Mouse (Mus musculus): ENCODE results near the gene St6galnac5.

The St6galnac5 gene

DNA sequence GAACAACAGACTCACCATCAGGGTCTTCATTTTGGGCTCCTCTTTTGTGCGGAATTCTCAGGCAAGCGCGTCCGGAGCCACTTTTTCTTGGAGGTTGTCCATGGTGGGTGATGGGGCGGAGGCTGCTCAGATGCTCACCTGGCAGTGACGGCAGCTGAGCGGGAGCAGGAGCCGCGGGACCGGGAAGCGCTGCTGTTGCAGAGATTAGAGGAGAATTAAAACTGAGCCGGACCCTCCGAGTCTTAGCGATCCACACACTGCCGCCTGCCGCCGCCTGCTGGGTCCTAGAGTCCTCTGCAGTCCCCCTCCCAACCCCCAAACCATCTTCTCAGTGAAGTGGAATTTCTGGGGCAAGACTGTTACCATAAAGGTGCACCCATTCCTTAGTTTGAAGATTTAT lies at the start of gene St6galnac5:
TSS of gene St6galnac5 (minus strand) at position 259 of the 400 bp plus-strand sequence.
- in situ Hi-C loops (cut with MseI, MboI) = no loop called here

- in situ Hi-C loops (cut with MseI, MboI) = no loop called here
Observed at GRCm38 (mm10) chr3:153030756-153031155, 48.7 kb upstream of the St6galnac5 start.

DNA sequence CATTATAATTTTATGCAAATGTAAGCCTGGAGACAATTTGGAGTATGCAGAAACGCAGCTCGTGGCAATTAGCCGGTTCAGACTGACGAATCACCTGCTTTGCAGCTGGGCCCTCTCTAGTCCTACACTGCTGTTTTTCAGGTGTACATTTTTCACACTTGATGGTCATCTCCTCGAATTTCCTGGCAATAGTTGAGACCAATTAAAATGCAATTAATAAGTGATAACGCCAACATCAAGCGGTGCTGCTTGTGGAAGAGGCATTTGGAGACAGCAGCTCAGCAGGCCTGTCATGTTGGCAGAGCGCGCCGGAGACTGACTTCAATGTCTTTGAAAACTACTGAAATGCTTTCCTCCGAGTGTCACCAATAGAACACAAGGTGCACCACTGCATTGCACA lies 42.0 kb upstream of the St6galnac5 start:
- in situ Hi-C loops (cut with MseI, MboI) = no loop called here

DNA sequence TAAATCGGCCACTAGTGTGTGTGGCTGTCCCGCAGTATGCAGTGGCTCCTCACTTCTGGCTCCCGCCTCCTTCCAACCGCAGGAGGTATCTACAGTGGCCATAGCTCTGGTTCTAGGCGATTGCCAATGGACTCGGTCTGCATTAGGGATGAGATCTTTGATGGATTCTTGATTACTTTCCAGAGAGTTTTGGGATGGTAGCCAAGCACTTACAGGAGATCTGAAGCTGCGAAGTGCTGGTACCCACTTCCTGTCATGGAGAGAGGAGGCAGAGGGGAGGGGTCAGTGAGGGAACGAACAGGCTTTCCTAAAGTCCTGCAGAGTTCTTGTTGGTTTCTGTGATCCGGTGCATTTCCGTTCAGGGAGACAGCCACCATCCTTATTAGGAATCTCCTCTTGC lies 36.0 kb upstream of the St6galnac5 start:
- in situ Hi-C loops (cut with MseI, MboI) = no loop called here

- in situ Hi-C loops (cut with MseI, MboI) = no loop called here
Observed at GRCm38 (mm10) chr3:153016355-153016754, 34.3 kb upstream of the St6galnac5 start.

DNA sequence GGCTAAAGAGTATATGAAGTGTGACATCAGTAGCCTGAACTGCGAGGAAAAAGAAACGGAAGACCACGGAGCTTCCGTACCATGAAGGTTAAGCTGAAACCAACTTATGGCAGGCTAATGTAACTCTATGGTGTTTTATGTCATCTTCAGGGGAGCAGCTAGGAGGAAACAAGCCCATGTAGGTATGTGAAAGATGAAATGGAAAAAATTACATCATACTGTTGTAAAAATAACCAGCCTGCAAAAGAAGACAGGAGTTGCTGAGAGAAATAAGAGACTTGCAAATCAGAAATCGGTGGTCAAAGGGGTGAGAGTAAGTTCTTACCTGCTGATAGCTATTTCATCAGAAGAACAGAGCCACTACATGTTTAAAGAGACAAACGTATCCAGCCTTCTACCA lies 24.8 kb upstream of the St6galnac5 start:
- in situ Hi-C loops (cut with MseI, MboI) = no loop called here

DNA sequence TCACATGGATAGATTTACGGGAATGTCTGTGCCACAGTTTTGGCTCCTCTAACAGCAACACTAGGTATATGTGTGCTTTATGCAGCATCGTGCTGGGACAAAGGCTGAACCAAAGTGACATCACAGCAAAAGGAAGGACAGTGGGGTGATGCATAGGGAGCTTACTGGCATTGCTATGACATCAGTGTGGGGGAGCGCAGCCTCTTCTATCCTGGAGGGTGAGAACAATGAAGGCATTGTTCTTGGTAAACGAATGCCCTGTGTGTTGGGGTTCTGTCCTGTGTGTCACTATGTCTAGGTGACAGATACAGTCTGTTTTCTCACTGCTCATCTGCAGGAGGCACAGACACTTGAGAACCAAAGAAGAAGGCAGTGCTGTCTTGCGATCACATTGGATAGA lies 16.9 kb upstream of the St6galnac5 start:
- in situ Hi-C loops (cut with MseI, MboI) = no loop called here

DNA sequence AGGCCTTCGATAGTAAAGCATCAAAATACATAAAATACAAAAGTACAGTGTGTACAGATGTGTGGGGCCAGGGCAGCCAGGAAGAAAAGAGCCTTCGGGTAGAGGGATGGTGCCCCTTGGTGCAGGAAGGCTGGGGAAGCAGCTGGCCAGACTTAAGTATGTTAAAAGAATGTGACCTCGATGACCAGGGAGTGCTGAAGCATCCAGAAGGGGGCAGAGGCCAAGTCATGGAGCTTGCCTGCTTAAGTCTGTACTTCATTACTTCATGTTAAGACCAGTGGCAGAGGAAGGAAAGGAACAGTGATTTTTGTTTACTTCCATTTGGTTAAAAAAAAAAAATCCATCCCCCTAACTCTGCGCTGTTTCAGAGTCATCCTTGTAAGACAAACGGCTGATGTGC lies 16.1 kb upstream of the St6galnac5 start:
- in situ Hi-C loops (cut with MseI, MboI) = no loop called here

GRCm38 (mm10) chr3:152993608-152994007 lies 11.6 kb upstream of the St6galnac5 start:
- in situ Hi-C loops (cut with MseI, MboI) = no loop called here

DNA sequence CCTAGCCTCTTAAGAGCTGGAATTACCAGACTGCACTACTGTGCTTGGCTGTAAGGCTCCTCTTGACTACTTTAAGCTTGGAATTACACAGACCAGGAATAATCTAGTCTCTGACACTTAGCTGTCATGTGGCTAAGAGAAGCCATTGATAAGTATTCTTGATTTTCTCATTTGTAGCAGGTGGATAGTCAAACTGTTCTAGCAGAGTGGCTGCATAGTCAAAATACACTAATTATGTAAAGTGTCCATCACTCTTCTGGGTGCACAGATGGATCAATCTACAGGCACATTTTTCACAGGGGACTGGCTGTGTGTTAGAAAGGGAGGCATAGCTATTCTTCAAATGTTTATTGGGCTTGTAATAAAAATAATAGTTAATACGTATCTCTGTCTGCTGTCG lies 8.7 kb upstream of the St6galnac5 start:
- in situ Hi-C loops (cut with MseI, MboI) = no loop called here

DNA sequence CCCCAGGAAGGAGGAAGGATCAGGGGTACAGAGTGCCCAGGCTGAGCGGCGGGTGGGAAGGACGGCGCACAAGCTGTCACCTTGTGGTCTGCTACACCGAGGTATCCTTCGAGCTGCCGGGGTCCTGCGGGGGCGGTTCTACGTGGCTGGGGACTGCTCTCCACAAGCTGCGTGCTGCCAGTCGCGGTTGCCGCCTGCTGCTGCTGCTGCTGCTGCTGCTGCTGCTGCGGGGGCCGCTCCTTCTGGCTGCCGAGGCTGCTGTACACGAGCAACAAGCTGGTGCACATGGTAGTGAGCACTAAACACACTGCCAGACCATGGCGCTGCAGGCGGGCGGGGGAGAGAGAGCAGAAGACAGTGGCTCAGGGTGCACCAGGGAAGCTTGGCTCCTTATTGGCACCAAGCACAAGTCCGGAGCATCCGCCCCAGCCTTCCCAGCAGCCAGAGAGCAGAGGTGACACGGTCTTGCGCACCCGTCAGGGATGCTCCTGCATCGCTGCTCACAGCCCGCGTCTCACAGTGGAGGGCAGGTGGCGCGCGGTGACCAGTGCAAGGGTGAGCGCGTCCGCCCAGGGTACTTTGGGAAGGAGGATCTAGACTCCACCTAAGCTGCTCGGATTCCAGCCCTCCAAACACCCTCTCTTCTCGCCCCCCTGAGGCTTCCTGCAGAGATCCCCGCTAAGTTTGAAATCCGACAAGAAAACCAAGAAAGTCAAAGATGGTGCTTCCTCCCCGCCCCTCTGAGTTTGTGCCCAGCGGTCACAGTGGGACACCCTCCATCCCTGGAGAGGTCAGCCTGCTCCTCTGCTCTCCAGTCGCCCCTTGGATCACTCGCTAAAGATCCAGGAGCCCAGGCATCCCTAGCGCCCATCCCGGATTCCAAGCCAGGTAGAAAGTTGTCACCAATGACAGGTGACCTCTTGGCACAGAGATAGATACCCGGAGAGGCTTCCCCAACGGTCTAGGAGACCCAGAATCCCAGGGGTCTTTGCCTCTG lies 770 bp downstream of the St6galnac5 start:
- in situ Hi-C loops (cut with MseI, MboI) = no loop called here

DNA sequence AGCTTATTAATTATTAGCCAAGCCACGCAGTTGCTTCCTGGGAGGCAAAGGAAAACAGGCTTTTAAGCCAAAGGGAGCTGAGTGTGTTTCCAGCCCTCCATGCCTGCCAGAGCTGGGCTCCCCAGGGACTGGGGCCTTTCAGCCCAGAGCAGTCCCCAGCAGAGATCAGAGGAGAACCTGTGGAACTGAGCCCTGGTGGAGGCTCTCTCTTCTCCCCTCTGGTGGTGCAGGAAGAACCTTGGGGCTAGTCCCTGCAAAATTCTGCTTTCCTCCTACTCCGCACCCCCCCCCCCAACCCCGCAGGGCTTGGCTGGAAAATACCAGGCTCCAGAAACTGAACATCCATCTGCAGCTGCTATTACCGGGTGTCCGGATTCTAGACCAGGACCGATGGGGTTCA lies 1.6 kb downstream of the St6galnac5 start:
- in situ Hi-C loops (cut with MseI, MboI) = no loop called here

DNA sequence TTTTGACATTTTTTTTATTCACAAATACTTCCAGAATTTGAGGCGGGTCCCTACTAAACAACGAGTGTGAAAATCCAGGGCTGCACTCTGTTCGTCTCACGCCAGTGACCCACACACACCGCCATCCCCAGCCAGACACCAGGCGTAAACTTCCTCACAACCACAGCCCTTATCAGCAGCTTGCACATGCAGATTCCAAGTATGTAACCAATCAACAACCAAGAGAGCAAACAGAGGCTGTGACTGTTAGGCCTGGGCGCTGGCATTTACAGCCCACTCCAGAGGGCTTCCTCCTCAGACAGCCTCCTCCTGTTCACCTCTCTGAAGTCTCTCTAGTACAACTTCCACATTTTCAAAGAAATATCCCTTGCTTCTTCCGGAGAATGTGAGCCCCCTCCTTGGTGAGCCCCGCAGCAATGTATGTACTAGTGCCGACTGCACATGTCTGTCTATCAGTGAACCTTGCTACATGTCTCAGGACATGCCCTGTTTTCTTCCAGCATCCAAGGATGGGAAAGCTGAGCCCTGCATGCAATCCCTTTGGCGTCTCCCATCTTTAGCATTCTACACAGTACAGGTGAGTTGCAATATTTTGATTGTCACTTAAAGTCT lies 2.5 kb downstream of the St6galnac5 start:
- in situ Hi-C loops (cut with MseI, MboI) = no loop called here

DNA sequence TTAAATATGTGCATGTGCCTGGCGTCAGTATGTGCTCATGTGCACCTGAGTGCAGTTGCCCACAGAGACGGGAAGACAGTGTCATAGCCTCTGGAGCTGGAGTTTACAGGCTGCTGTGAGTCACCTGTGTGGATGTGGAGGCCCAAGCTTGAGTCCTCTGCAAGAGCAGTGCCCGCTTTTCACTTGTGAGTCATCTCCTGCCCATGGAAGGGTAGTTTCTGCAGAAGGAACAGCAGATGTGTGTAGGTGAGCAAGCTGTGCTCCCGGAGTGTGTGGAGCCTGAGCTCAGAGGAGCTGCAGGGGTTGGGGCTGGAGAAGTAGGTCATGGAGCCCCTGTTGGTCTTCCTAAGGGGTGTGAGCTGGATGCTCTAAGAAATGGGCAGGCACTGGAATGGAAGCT lies 10.7 kb downstream of the St6galnac5 start:
- in situ Hi-C loops (cut with MseI, MboI) = no loop called here

- in situ Hi-C loops (cut with MseI, MboI) = no loop called here
Observed at GRCm38 (mm10) chr3:152969774-152970347, 12.2 kb downstream of the St6galnac5 start.

- in situ Hi-C loops (cut with MseI, MboI) = no loop called here
Observed at GRCm38 (mm10) chr3:152961855-152962376, 20.1 kb downstream of the St6galnac5 start.

GRCm38 (mm10) chr3:152958358-152959150 lies 23.5 kb downstream of the St6galnac5 start:
- in situ Hi-C loops (cut with MseI, MboI) = loop anchor here in 1 of 2 experiments (10.0 kb wide), 1 partner anchor 174 kb away; no protein-coding TSS in a partner anchor

DNA sequence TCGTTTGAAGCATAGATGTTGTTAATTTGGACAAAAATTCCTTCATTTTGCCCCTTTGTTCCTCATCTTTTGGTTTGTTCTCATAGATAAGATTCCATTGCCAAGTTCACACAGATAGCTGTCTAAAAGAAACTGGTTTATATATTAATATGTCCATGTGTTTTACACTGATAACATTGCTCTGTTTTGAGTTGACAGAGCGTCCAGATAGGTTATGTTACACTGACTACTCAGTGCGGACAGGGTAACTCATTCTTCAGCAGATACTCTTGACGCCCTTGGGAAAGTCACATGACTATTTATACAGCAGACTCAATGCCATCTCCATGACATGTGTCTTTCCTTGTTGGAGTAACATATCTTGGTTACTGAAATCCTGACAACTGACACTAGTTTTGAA lies 25.3 kb downstream of the St6galnac5 start:
- in situ Hi-C loops (cut with MseI, MboI) = loop anchor here in 1 of 2 experiments (10.0 kb wide), 1 partner anchor 172 kb away; no protein-coding TSS in a partner anchor

DNA sequence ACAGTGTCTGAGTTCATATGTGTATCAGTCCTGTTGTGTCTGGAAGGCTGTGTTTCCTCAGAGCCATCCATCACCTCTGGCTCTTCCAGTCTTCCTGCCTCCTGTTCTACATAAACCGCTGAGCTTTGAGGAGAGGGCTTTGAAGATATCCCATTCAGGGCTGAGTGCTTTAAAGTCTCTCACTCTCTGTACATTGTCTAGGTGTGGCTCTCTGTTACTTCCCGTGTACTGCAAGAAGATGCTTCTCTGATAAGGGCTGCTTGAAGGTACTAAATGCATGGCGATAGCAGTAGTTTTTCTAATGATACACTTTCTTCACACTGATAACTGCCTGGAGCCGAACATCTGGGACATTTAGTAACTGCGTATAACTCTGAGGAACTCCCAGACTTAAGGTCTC lies 26.0 kb downstream of the St6galnac5 start:
- in situ Hi-C loops (cut with MseI, MboI) = loop anchor here in 1 of 2 experiments (10.0 kb wide), 1 partner anchor 171 kb away; no protein-coding TSS in a partner anchor

- in situ Hi-C loops (cut with MseI, MboI) = loop anchor here in 1 of 2 experiments (10.0 kb wide), 1 partner anchor 167 kb away; no protein-coding TSS in a partner anchor
Observed at GRCm38 (mm10) chr3:152951634-152952545, 30.2 kb downstream of the St6galnac5 start.
